Mouse (Mus musculus): ENCODE measurements at regions not wholly inside any gene's neighbourhood (a gene's known extent, or its start where the extent isn't known, plus 50 kb on each side); places are given as distances from the start of the nearest gene placed in this dataset.

DNA sequence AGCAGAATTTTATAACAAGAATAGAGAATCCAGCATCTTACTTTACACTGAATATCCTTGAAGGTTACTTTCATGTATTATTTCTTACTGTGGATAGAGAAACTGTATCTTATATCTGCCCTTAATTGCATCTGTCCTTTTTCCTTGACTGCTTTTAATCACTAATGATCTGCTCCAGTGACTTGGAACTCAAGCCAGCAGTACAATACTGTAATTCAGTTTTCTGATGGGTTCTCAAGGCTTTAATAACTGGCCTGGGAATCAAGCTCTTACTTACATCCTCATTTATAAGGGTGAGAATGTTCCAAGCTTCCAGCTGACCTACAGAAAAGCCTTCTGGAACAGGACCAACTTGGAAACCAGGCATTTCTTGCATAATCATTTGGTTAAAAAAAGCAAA is 120.2 kb upstream of the Ugt8a start:
- TF ChIP-seq CTCF (IDR thresholded peaks at IDR 0.05; ENCODE audit: borderline replicate concordance, extremely low read depth, insufficient read depth, insufficient read length) (no peak), POLR2A (IDR thresholded peaks at IDR 0.05; ENCODE audit: borderline replicate concordance, extremely low read depth, insufficient read depth, insufficient read length, poor library complexity, severe bottlenecking) (no peak)

Measured in brain, embryonic 14.5 days (tissue).